Mouse (Mus musculus) liver, adult (tissue): Measurements from ENCODE around the gene Nccrp1.

Experiments
- GATA4 ChIP-seq: IDR thresholded peaks from 2 replicates; pipeline ENCODE4 v1.6.1; 2014; ENCODE audit warnings: mild to moderate bottlenecking, low read length; ENCODE audit not compliant: insufficient replicate concordance

Nccrp1 gene

GRCm38 (mm10) chr7:28547154-28547553, at the start of gene Nccrp1:
Gene Nccrp1, minus strand, starts transcription at chr7:28547254.
- no peak for TF ChIP-seq GATA4

GRCm38 (mm10) chr7:28595751-28596435, 48.8 kb upstream of the Nccrp1 start:
- no peak for TF ChIP-seq GATA4

GRCm38 (mm10) chr7:28593206-28594111, 46.4 kb upstream of the Nccrp1 start:
- TF ChIP-seq GATA4 = no peak

- TF ChIP-seq GATA4 = no peak
These were observed 44.8 kb upstream of the Nccrp1 start for GRCm38 (mm10) chr7:28591862-28592261.

- TF ChIP-seq GATA4 = no peak
These were observed 40.6 kb upstream of the Nccrp1 start for GRCm38 (mm10) chr7:28587644-28588043.

- TF ChIP-seq GATA4 = no peak
These were observed 39.8 kb upstream of the Nccrp1 start for GRCm38 (mm10) chr7:28586663-28587411.

- TF ChIP-seq GATA4 = no peak
These were observed 37.9 kb upstream of the Nccrp1 start for GRCm38 (mm10) chr7:28585001-28585400.

- TF ChIP-seq GATA4 = no peak
These were observed 37.4 kb upstream of the Nccrp1 start for GRCm38 (mm10) chr7:28584468-28584867.

DNA sequence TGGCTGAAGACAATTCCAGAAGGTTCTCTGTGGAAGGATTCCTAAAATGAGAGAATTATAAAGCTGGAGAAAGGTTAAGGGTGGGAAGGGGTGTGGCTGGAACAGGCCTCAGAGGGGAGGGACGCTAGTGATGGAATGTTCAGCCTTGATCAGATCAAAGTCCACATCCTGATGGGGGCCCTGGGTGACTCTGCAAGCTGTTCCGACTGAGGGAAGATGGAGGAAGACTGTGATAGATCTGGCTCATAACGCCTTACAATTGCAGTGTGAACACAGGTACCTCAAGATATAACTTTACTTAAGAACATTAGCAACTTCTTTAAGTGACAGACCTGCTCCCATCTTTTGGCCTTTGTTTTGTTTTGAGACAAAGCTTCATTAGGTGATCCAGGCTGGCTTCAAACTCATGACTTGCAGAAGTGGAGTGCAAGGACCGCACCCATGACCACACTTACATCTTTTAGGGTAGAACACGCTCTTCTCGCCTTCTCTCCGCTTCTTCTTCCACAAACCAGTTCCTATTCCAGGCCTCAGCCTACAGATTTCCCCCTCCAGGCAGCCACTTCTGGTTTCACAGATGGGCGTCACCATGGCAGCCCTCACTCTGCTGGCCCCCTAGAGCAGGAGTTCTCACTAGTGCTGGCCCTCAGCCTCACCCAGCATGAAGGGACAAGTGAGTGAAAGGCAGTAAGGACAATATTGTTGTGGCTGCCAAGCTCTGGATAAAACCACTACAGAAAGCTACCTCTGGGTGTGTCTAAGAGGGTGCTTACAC, 36.7 kb upstream of the Nccrp1 start:
- TF ChIP-seq GATA4 = no peak

DNA sequence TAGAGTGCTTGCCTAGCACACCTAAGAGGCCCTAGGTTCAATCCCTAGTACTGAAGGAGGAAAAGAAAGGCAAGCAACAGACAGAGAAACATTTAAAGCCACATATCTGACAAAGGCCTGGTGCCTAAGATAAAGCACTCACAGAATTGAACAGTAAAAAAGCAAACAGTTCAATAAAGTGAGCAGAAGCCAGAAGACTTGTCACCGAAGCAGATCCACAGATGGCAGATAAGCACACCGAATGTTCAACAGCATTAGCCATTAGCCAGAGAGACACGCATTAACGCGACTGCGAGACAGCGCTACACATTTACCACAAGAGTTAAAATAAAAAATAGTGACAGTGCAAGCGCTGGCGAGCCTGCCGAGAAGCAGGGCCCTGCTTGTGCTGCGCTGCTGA, 35.8 kb upstream of the Nccrp1 start:
- no peak for TF ChIP-seq GATA4

GRCm38 (mm10) chr7:28581721-28582120, 34.7 kb upstream of the Nccrp1 start:
- TF ChIP-seq GATA4 = no peak

DNA sequence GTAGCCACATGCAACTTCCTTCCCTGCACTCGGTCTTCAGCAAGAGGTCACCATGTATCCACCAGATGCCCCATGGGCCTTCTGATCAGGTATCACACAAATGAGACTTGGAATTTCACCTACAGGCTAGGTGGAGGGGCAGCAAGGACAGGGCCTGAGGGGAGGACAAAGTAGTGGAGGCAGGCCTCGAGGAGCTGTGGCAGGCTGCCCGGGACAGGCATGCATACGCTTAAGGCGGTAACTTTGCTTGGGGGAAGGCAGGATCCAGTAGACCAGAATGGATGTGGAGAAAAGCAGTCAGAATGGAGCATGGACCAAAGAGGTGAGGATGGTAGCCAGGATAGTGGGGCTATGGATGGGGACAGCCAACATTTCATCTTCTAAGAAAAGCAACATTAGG, 32.8 kb upstream of the Nccrp1 start:
- no peak for TF ChIP-seq GATA4

- TF ChIP-seq GATA4 = no peak
These were observed 31.5 kb upstream of the Nccrp1 start for GRCm38 (mm10) chr7:28578543-28579053.

DNA sequence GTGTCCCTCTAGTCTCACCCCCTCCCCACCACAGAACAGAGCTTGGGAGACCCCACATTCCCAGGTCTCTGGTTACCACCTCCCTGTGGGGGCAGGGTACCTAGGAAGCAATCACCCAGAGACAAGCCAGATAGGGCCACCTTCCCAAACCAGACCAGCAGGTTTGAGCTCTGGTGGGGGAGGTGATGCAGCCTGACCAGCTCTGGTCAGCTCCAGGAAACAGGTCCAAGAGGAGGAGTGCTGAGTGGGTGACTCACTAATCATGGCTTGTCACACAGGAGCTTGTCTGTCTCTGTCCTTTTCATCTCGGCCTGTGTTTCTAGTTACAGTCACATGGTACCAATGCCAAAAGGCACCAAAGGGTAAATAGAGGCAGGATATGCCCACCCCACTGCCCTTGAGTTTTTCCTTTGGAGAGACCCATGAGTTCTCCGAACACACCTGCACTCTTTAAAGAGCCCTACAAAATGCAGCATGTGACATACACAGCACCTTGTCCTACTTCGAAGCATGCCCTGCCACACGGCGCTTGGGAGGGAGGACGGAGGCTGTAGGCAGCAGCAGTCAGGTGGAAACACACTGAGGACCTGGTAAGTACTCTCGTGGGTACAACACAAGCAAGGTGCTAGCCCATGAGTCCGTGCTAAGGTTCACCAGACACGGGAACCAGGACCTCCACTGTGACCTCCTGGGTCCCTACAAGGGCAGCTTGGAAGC, 30.9 kb upstream of the Nccrp1 start:
- TF ChIP-seq GATA4 = no peak
